Mouse (Mus musculus): ENCODE measurements at regions not wholly inside any gene's neighbourhood (a gene's known extent, or its start where the extent isn't known, plus 50 kb on each side); places are given as distances from the start of the nearest gene placed in this dataset.

DNA sequence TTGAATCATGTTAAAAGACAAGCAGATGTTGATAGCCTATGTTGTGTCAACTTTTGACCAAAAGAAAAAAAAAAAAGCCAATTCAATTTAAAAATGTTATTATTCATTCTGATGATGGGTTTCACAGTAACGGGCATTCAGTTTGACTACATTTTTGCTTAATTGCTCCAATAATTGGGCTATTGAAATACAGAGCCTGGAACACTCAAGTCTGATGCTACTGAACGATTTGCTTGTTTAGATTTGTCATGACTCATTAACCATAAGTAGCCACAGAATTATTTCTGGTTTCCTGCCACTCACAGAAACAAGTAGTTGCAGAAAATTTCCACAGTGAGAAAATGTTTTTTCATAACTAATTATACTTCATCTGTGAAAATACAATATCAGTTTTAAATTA is 929.8 kb downstream of the Epha7 start:
- TF ChIP-seq USF1 (IDR thresholded peaks at IDR 0.05; ENCODE audit: low read depth, low read length) = no peak
- no peak for TF ChIP-seq EP300 (IDR thresholded peaks at IDR 0.05; ENCODE audit: low read depth in 1 of 2, low read length in 2 of 2)
- TF ChIP-seq MAFK (IDR thresholded peaks at IDR 0.05; ENCODE audit: borderline replicate concordance, low read depth, low read length) = no peak
- TF ChIP-seq SMC3 (IDR thresholded peaks at IDR 0.05; ENCODE audit: low read depth, low read length) = no peak
- no peak for TF ChIP-seq GATA1 (IDR thresholded peaks at IDR 0.05; ENCODE audit: low read depth, low read length)
- TF ChIP-seq CTCF (IDR thresholded peaks at IDR 0.05 in 2 of 3, conservative IDR thresholded peaks at IDR 0.05 in 1 of 3; ENCODE audit: control insufficient read depth in 1 of 3, insufficient read depth in 1 of 3, low read depth in 2 of 3, low read length in 3 of 3, poor library complexity in 1 of 3, severe bottlenecking in 1 of 3) = no peak
- TF ChIP-seq ELF1 (IDR thresholded peaks at IDR 0.05; ENCODE audit: low read depth, low read length) = no peak
- no peak for TF ChIP-seq CHD1 (IDR thresholded peaks at IDR 0.05; ENCODE audit: low read depth, low read length)
- TF ChIP-seq ETS1 (IDR thresholded peaks at IDR 0.05; ENCODE audit: low read depth, low read length) = no peak
- TF ChIP-seq ZC3H11A (IDR thresholded peaks at IDR 0.05; ENCODE audit: low read depth, low read length) = no peak
